Mouse (Mus musculus): ENCODE results near the gene Dnal1.
"Not testable (repeated sequence)": the region's sequence is repeated elsewhere in the genome, so short reads cannot be mapped to it uniquely, and the experiment has no call there.

Gene Dnal1

DNA sequence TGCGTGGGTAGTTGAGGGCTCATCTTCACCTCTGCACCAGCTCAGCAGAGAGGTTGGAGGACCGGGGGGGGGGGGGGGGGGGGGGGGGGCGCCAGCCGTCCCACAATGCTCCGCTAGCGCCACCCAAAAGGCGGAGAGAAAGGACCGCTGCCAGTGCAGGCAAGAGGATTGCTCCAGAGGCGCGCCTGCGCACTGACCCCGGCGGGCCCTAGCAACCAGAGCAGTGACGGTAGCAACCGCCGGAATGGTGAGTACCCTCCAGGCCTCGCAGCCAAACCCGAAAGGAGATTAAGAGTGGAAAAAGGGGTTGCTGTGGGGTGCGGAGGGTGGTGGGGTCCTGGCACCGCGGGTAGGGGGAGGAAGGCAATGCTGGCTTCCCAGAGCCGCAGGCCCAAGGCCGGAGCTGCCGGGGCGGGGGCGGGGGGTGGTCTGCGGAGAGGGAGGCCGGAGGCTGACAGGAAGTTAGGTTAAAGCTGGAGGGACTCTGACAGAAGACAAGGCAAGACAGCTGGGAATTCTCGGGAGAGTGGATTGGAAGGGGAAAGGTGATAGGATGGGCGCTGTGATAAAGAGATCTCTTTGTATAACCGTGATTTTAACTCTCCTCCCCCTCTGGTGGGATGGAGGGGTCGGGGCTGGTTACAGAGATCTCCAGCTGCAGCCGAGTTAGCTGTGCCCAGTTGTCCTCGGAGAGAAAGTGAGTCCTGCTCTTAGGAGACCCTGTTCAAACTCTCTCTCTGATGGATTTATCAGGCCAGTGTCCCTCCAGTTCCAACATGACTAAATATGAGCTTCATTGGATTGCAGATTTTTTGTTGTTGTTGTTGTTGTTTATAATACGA lies at the start of gene Dnal1:
Dnal1 (plus strand) TSS at position 214 of the 842 bp plus-strand sequence.
- no peak for TF ChIP-seq GATA4 (IDR thresholded peaks at IDR 0.05; ENCODE audit: insufficient replicate concordance, low read length)

DNA sequence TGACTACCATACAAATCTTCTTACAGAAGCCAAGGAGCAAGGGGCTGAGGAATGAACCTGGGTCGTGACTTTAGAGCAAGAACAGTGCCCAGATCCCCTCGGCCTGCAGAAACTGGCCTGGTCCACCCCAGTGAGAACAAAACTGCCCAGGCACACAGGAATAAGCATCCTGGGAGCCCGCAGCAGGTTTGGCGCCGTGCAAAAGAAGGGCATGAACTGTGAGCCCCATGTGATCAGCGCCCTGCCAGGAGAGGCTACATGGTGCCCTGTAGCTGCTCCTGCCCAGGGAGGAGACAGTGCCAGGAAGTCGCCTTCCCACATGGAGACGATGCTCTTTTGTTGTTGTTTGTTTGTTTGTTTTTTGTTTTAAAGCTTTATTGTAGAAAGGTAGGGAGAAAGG lies 49.5 kb upstream of the Dnal1 start:
- no peak for TF ChIP-seq GATA4 (IDR thresholded peaks at IDR 0.05; ENCODE audit: insufficient replicate concordance, low read length)

- TF ChIP-seq GATA4 (IDR thresholded peaks at IDR 0.05; ENCODE audit: insufficient replicate concordance, low read length) = no peak
These were observed 46.4 kb upstream of the Dnal1 start for GRCm38 (mm10) chr12:84067752-84068151.

- no peak for TF ChIP-seq GATA4 (IDR thresholded peaks at IDR 0.05; ENCODE audit: insufficient replicate concordance, low read length)
These were observed 45.9 kb upstream of the Dnal1 start for GRCm38 (mm10) chr12:84068296-84068695.

DNA sequence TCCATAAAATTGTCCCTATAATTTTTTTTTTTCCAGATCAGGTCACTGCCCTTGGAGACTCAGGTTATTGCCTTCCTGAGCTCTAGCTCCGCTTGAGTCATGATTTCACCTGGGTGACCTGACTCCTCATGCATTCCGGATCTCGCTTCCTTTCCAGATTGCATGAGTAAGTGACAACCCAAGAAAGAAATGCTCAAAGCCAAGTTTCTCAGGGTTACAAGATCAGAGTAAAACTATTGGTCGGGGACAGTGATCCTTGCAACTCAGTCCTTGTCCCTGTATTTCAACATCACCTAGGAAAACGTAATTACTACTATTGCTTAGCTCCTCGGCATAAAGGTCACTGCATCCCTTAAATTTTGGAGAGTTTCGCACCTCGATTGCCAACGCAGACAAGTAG lies 45.2 kb upstream of the Dnal1 start, which contains the start of gene Acot5:
Acot5 (plus strand) TSS at position 340 of the 400 bp plus-strand sequence.
- no peak for TF ChIP-seq GATA4 (IDR thresholded peaks at IDR 0.05; ENCODE audit: insufficient replicate concordance, low read length)

DNA sequence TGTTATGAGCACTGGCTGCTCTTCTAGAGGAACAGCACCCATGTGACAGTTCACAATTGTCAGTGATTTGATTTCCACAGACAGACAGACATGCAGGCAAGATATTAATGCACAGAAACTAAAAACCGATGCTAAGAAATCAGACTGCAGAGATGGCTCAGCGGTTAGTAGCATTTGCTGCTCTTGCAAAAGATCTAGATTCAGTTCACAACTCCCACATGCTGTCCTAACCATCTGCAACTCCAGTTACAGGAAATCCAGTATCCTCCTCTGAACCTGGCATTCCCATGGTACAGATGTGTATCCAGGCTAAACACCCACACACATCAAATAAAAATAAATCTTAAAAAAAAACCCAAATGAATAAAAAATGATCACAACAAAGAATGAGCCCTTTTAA lies 42.5 kb upstream of the Dnal1 start:
- TF ChIP-seq GATA4 (IDR thresholded peaks at IDR 0.05; ENCODE audit: insufficient replicate concordance, low read length) = no peak

GRCm38 (mm10) chr12:84077371-84077990 lies 36.7 kb upstream of the Dnal1 start:
- no peak for TF ChIP-seq GATA4 (IDR thresholded peaks at IDR 0.05; ENCODE audit: insufficient replicate concordance, low read length)

- no peak for TF ChIP-seq GATA4 (IDR thresholded peaks at IDR 0.05; ENCODE audit: insufficient replicate concordance, low read length)
These were observed 30.3 kb upstream of the Dnal1 start for GRCm38 (mm10) chr12:84083842-84084241.

DNA sequence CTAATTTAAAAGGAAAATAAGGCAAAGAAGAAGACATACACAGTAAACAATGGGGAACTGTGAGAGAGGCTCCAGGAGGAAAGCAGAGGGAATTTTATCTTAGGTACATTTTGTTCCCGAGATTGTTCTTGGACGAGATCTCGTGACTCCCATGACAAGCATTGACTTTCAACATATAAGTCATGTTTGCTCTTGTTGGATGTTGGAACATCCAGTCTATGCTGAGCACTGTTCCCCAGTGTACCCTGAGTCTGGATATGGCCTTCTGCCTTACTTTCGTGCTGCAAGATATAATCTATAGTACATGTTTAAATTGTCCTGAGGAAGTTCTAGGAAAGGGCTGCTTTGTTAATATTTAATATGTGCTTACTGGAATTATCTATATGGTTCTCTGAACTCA lies 29.6 kb upstream of the Dnal1 start:
- TF ChIP-seq GATA4 (IDR thresholded peaks at IDR 0.05; ENCODE audit: insufficient replicate concordance, low read length) = no peak

- TF ChIP-seq GATA4 (IDR thresholded peaks at IDR 0.05; ENCODE audit: insufficient replicate concordance, low read length) = no peak
These were observed 14.6 kb upstream of the Dnal1 start for GRCm38 (mm10) chr12:84099605-84100004.

- TF ChIP-seq GATA4 (IDR thresholded peaks at IDR 0.05; ENCODE audit: insufficient replicate concordance, low read length) = no peak
These were observed 14.1 kb upstream of the Dnal1 start for GRCm38 (mm10) chr12:84100071-84100470.

GRCm38 (mm10) chr12:84100604-84101492 lies 13.3 kb upstream of the Dnal1 start, which contains the start of gene Acot6:
TSS of gene Acot6 (plus strand) at chr12:84100654.
- not testable (repeated sequence) for TF ChIP-seq GATA4 (IDR thresholded peaks at IDR 0.05; ENCODE audit: insufficient replicate concordance, low read length)

DNA sequence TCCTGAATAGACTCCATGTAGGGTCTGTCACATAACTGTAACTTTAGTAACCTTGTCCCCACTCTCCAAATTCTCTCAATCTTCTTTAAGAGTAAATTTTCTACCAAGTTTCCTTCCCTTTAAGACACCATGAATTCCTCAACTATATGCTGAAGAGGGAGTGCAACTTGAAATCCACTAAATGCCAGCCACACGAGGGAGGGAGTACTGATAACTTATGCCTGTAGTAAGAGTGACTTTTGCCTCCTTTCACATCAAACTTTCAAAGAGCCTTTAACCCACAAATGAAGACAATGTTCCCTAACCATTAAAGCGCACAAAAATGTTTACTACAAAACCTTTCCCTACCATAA lies 12.7 kb upstream of the Dnal1 start:
- TF ChIP-seq GATA4 (IDR thresholded peaks at IDR 0.05; ENCODE audit: insufficient replicate concordance, low read length) = no peak

GRCm38 (mm10) chr12:84107012-84107411 lies 7.2 kb upstream of the Dnal1 start:
- TF ChIP-seq GATA4 (IDR thresholded peaks at IDR 0.05; ENCODE audit: insufficient replicate concordance, low read length) = no peak

GRCm38 (mm10) chr12:84107692-84108091 lies 6.5 kb upstream of the Dnal1 start:
- TF ChIP-seq GATA4 (IDR thresholded peaks at IDR 0.05; ENCODE audit: insufficient replicate concordance, low read length) = no peak
